Mouse (Mus musculus): Measurements from ENCODE around the gene Celf5. TPM values are rescaled to one million over a fixed set of nuclear protein-coding genes. Genes with fewer than 3 reads are reported as not detected.

Celf5 gene
- total RNA-seq, 2 experiments from 2014 or later = not detected

DNA sequence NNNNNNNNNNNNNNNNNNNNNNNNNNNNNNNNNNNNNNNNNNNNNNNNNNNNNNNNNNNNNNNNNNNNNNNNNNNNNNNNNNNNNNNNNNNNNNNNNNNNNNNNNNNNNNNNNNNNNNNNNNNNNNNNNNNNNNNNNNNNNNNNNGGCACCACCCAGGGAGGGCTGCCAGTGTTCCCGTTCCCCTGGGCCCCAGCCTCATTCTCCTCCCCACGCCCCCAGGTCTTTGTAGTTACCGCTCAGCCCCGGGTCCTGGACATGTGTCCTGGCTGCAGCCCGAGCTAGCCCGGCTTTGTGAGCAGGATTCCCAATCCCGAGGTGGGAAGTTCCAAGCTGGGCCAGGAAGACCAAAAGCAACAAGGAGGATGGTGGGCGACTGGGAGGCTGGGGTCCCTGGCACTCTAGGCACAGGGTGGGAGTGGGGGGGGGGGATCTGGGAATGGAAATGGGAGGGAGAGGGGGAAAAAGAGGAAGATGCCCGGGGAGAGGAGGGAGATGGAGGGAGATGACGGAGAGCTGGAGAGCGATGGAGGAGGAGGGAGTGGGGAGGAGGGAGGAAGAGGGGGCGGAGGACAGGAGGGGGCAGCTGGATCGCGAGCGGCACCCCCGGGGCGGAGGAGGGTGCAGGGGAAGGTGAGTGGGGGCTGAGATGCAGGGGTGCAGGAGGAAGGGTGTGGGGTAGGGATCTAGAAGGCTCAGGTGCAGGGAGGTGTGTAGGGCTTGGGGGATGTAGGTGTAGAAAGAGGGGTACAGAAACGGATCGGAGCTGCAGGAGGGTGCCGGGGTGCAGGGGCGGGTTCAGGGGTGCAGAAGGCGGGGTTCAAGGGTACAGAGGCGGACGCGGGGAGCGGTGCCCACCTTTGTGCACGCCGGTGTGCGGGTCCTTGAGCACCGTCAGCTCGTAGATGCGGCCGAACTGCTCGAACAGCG is 640 bp downstream of the Celf5 start:
- no peak for ATAC-seq (replicated peaks; ENCODE audit: poor library complexity)

DNA sequence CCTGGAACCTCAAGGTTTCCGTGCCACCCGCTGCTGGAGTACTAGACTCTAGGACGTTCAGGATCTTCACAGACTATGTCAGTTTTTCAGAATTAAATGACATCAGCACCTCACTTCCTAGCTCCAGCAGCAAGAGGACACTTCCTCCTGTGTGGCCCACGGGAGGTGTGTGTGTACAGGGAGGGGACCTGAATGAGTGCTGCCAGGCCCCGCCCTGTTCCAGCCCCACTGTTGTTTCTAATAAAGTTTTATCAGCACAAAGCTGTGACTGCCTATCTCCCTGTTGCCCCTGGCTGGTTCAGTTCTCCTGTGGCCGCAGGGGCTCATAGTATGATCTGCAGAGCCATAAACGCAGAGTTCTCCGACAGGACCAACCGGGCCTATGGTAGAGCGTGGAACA is 8.0 kb downstream of the Celf5 start:
- peak; percentile 27; the same call in 1 of the 2 replicates for ATAC-seq (replicated peaks; ENCODE audit: poor library complexity)

- no peak for ATAC-seq (replicated peaks; ENCODE audit: poor library complexity)
Observed at GRCm38 (mm10) chr10:81473003-81473451, 9.5 kb downstream of the Celf5 start.

DNA sequence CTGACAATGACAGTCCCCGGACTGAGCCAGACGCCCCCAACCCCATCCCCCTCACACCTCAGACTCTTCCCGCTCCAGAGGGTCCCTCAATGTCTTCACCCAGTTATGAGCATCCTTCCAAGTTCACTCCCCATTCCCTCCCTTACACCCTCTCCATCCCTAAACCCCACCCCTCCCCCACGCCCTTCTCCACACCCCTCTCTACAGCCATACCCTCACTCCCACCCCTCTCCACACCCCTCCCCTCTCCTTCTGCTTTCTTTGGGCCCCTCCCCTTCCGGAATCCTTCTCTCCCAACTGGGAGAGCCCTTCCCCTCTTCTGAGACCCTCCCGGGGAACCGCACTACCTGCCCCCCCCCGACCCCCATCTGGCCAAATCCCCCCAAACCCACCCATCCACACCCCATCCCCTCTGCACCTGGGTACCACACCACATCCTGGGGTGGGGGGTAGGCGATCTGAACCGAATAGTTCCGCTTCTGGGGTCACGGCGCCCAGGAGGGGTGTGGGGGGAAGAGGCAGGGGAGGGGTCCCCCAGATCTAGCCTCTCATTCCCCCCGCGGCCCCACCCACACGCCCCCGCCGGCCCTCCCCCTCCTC is 10.0 kb downstream of the Celf5 start:
- ATAC-seq (replicated peaks; ENCODE audit: poor library complexity) = no peak

- ATAC-seq (replicated peaks; ENCODE audit: poor library complexity) = no peak
Observed at GRCm38 (mm10) chr10:81470454-81470853, 12.1 kb downstream of the Celf5 start.

GRCm38 (mm10) chr10:81469253-81469652 is 13.3 kb downstream of the Celf5 start:
- ATAC-seq (replicated peaks; ENCODE audit: poor library complexity) = no peak

DNA sequence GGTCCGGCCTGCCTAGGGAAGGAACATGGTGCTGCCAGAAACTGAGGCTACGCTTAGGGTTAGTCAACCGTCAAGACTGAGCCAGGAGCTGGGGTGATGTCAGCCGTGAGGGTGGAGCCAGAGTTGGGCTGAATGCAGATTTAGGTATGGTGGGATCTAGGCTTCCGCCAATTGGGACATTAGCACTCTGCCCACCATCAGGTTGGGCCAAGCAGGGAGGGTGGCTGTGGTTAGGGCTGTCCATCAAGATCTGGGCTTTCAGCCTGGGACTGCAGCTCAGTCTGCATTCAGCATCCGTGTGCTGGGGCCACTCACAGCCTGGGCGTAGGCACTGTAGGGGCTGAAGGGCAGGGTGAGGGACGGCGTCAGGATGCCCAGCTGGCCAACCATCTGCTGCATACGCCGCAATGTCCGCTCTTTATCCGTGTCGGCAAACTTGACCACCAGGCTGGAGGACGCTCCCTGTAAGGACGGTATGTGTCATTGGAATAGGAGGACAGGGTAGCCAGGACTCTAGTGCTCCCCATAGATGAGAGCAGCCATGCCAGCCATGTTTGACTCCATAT is 14.8 kb downstream of the Celf5 start:
- ATAC-seq (replicated peaks; ENCODE audit: poor library complexity) = no peak

DNA sequence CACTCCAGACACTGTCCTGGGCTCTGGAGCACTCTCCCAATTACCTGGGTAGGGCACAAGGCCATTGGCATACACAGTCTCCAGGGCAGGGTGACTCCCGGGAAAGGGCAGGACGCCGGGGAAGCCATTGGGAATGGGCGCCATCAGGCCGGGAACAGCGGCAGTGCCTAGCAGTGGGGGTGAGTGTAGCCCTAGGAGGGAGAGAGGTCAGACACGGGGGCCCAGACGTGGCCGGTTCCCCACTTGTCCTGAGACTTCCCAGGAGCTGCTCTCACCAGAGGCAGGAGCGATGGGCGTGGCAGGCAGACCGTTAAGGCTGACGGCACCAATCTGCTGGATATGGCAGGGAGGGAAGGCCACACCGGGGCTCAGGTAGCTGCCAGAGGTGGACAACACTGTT is 15.6 kb downstream of the Celf5 start:
- ATAC-seq (replicated peaks; ENCODE audit: poor library complexity) = no peak

GRCm38 (mm10) chr10:81466066-81466465 is 16.4 kb downstream of the Celf5 start:
- no peak for ATAC-seq (replicated peaks; ENCODE audit: poor library complexity)

- ATAC-seq (replicated peaks; ENCODE audit: poor library complexity) = peak; percentile 32
Observed at GRCm38 (mm10) chr10:81465265-81465645, 17.3 kb downstream of the Celf5 start.

- peak; percentile 84 for ATAC-seq (replicated peaks; ENCODE audit: poor library complexity)
Observed at GRCm38 (mm10) chr10:81464405-81465264, 17.9 kb downstream of the Celf5 start.

- no peak for ATAC-seq (replicated peaks; ENCODE audit: poor library complexity)
Observed at GRCm38 (mm10) chr10:81463531-81463930, 19.0 kb downstream of the Celf5 start.

DNA sequence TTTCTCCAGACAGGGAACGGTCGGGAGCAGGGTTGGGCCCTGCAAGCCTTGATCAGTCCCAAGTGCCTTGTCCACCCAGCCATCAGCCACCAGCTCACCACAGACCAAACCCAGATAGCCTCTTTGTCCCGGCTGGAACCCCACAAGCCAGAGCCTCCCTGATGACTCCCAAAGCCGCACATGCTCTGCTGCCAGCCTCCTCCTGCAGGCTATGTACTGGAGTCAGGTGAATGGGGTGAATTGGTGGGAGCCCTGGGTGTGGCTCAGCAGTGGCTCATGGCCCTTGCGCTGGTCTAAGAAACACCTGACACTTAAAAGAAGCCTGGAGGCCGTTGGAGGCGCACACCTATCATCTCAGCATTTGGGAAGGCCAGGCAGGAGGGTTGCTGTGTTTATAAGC is 19.6 kb downstream of the Celf5 start:
- ATAC-seq (replicated peaks; ENCODE audit: poor library complexity) = no peak

GRCm38 (mm10) chr10:81462415-81462804 is 20.1 kb downstream of the Celf5 start:
- ATAC-seq (replicated peaks; ENCODE audit: poor library complexity) = no peak

GRCm38 (mm10) chr10:81461673-81462414 is 20.7 kb downstream of the Celf5 start:
- no peak for ATAC-seq (replicated peaks; ENCODE audit: poor library complexity)

GRCm38 (mm10) chr10:81460951-81461350 is 21.6 kb downstream of the Celf5 start:
- no peak for ATAC-seq (replicated peaks; ENCODE audit: poor library complexity)

- ATAC-seq (replicated peaks; ENCODE audit: poor library complexity) = no peak
Observed at GRCm38 (mm10) chr10:81460471-81460870, 22.0 kb downstream of the Celf5 start.

DNA sequence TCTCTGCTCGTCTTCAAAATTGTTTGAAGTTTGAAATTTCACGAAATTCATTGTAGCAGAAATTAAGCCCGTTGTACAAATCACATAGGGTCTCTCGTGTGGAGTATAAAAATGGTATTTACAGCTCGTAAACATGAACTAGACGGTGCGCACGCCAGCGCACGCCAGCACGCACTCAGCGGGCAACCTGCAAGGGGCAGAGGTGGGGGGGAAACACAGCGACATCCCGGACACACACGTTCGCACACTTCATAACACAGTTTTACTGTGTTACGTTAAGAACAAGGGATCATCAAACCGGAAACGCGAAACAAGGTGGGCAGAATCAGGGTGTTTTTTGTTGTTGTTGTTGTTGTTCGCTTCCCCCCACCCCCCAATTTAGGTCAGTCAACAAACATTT is 23.1 kb downstream of the Celf5 start:
- no peak for ATAC-seq (replicated peaks; ENCODE audit: poor library complexity)

GRCm38 (mm10) chr10:81458267-81458666 is 24.2 kb downstream of the Celf5 start:
- ATAC-seq (replicated peaks; ENCODE audit: poor library complexity) = no peak

GRCm38 (mm10) chr10:81457624-81458023 is 24.9 kb downstream of the Celf5 start:
- ATAC-seq (replicated peaks; ENCODE audit: poor library complexity) = no peak
